ENCODE assay signal across 8 mouse cellular contexts in the genomic region with DNA sequence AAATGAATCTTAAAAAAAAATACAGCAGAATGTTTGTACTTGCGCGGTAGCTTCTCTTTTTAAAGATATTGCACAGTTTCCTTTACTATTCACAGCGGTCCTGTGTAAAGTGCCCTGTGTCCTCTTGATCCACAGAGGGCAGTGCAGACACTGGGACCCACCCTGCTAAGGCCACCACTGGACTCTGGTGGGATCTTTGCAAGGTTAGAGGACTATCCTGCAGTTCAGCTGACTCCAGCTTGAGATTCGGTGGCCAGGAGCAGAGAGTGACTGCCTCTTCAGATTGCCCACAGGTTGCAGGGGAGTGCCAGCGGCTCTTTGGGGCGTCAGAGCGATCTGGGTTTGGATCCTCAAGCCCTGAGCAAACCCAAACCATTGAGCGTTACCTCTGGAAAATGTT. TPM values are rescaled to one million over a fixed set of nuclear protein-coding genes. Genes with fewer than 3 reads are reported as not detected.
DNase-seq lines count a peak whose midpoint lies in the region; ATAC-seq and TF ChIP-seq lines count a peak whose summit lies in the region.

No protein-coding gene starts in this region.

- no peak overlapping the region for H3K9ac ChIP-seq in intestine, postnatal 0 days (ENCODE audit: low read depth, low read length)
- H3K9ac ChIP-seq in intestine, embryonic 15.5 days, result no peak overlapping the region
- H3K9ac ChIP-seq in liver, embryonic 16.5 days (ENCODE audit: low read depth, low read length), result no peak overlapping the region
- H3K9ac ChIP-seq in midbrain, embryonic 15.5 days, result no peak overlapping the region

- peak overlapping the region; percentile 79; the same call in 1 of the 2 replicates for H3K4me2 ChIP-seq in intestine, postnatal 0 days (replicated peaks; ENCODE audit: low read depth)
- no peak overlapping the region for H3K4me2 ChIP-seq in intestine, embryonic 15.5 days (replicated peaks)
- H3K4me2 ChIP-seq in liver, embryonic 16.5 days (ENCODE audit: low read depth, low read length), result peak overlapping the region; percentile 93
- H3K4me2 ChIP-seq in midbrain, embryonic 15.5 days, result no peak overlapping the region

- WGBS in intestine, postnatal 0 days, result 61% methylated on average over 8 of the region's 8 CpGs
- 59% methylated on average over 8 of the region's 8 CpGs for WGBS in intestine, embryonic 15.5 days
- 43% methylated on average over 8 of the region's 8 CpGs for WGBS in liver, embryonic 16.5 days (ENCODE audit: insufficient replicate concordance)
- 64% methylated on average over 8 of the region's 8 CpGs for WGBS in midbrain, embryonic 15.5 days

- no peaks in the 10 kb centered on the region for H3K36me3 ChIP-seq in intestine, postnatal 0 days (ENCODE audit: control insufficient read depth, insufficient read depth)
- no peaks in the 10 kb centered on the region for H3K36me3 ChIP-seq in intestine, embryonic 15.5 days
- no peaks in the 10 kb centered on the region for H3K36me3 ChIP-seq in liver, embryonic 16.5 days (ENCODE audit: control insufficient read depth, insufficient read depth)
- H3K36me3 ChIP-seq in testis, adult 2 months (ENCODE audit: control insufficient read depth, insufficient read depth, low read length), result no peaks in the 10 kb centered on the region
- no peaks in the 10 kb centered on the region for H3K36me3 ChIP-seq in midbrain, embryonic 15.5 days (replicated peaks)

- no peak for DNase-seq in T-cell, adult 2 months (ENCODE audit: low spot score)

- TF ChIP-seq CTCF in intestine, postnatal 0 days (IDR thresholded peaks at IDR 0.05; ENCODE audit: low read depth), result peak; percentile 49
- TF ChIP-seq CTCF in bone marrow macrophage, adult 2 months (IDR thresholded peaks at IDR 0.05; ENCODE audit: low read depth, low read length), result no peak
- peak; percentile 8; the same call in 1 of the 2 replicates for TF ChIP-seq CTCF in testis, adult 2 months (IDR thresholded peaks at IDR 0.05; ENCODE audit: control insufficient read depth, insufficient read depth, insufficient replicate concordance, low read depth, low read length)

- TF ChIP-seq POLR2A in bone marrow macrophage, adult 2 months (IDR thresholded peaks at IDR 0.05; ENCODE audit: borderline replicate concordance, low read depth, low read length), result no peak
- TF ChIP-seq POLR2A in testis, adult 2 months (IDR thresholded peaks at IDR 0.05; ENCODE audit: control insufficient read depth, low read depth, low read length), result no peak

- H3K27ac ChIP-seq in intestine, postnatal 0 days (ENCODE audit: low read depth, low read length), result no peak overlapping the region
- no peak overlapping the region for H3K27ac ChIP-seq in intestine, embryonic 15.5 days
- H3K27ac ChIP-seq in bone marrow macrophage, adult 2 months (ENCODE audit: insufficient read depth, low read depth, low read length), result 0 out of 2 replicates have a peak overlapping the region, but pooled peaks have one; percentile 67
- no peak overlapping the region for H3K27ac ChIP-seq in liver, embryonic 16.5 days (ENCODE audit: low read length)
- H3K27ac ChIP-seq in testis, adult 2 months (ENCODE audit: control insufficient read depth, insufficient read depth, low read depth, low read length), result no peak overlapping the region
- H3K27ac ChIP-seq in midbrain, embryonic 15.5 days, result no peak overlapping the region

- no peaks in the 10 kb centered on the region for H3K9me3 ChIP-seq in intestine, postnatal 0 days (ENCODE audit: control insufficient read depth)
- H3K9me3 ChIP-seq in intestine, embryonic 15.5 days, result no peaks in the 10 kb centered on the region
- no peaks in the 10 kb centered on the region for H3K9me3 ChIP-seq in liver, embryonic 16.5 days (replicated peaks; ENCODE audit: control insufficient read depth, low read length)
- no peaks in the 10 kb centered on the region for H3K9me3 ChIP-seq in midbrain, embryonic 15.5 days

- 0 out of 2 replicates have a peak, but pooled peaks cover 2% of the 10 kb centered on the region for H3K4me1 ChIP-seq in intestine, postnatal 0 days (replicated peaks; ENCODE audit: control insufficient read depth, insufficient read depth, low read length)
- H3K4me1 ChIP-seq in intestine, embryonic 15.5 days (replicated peaks), result peaks cover 11% of the 10 kb centered on the region; the same call in 1 of the 2 replicates
- peaks cover 25% of the 10 kb centered on the region for H3K4me1 ChIP-seq in bone marrow macrophage, adult 2 months (ENCODE audit: control insufficient read depth, insufficient read depth, low read length)
- H3K4me1 ChIP-seq in liver, embryonic 16.5 days (ENCODE audit: control insufficient read depth, low read depth, low read length), result peaks cover 24% of the 10 kb centered on the region
- peaks cover 7% of the 10 kb centered on the region for H3K4me1 ChIP-seq in testis, adult 2 months (ENCODE audit: control insufficient read depth, insufficient read depth, low read length)
- H3K4me1 ChIP-seq in midbrain, embryonic 15.5 days, result peaks cover 30% of the 10 kb centered on the region

- no peak for ATAC-seq in intestine, postnatal 0 days
- ATAC-seq in intestine, embryonic 15.5 days, result no peak
- peak; percentile 62 for ATAC-seq in common myeloid progenitor, adult 5-6 weeks (replicated peaks; ENCODE audit: low read depth, poor library complexity, severe bottlenecking)
- no peak for ATAC-seq in liver, embryonic 16.5 days (ENCODE audit: low read depth)
- no peak for ATAC-seq in midbrain, embryonic 15.5 days (replicated peaks)

- H3K4me3 ChIP-seq in intestine, postnatal 0 days (ENCODE audit: low read depth, low read length), result no peak overlapping the region
- H3K4me3 ChIP-seq in intestine, embryonic 15.5 days (replicated peaks), result no peak overlapping the region
- H3K4me3 ChIP-seq in bone marrow macrophage, adult 2 months (ENCODE audit: insufficient read depth, low read length), result no peak overlapping the region
- no peak overlapping the region for H3K4me3 ChIP-seq in liver, embryonic 16.5 days (ENCODE audit: low read depth, low read length)
- no peak overlapping the region for H3K4me3 ChIP-seq in testis, adult 2 months (ENCODE audit: control insufficient read depth, low read depth, low read length)
- H3K4me3 ChIP-seq in midbrain, embryonic 15.5 days, result no peak overlapping the region

- H3K27me3 ChIP-seq in intestine, postnatal 0 days (replicated peaks; ENCODE audit: control insufficient read depth, insufficient read depth, low read length), result no peaks in the 10 kb centered on the region
- H3K27me3 ChIP-seq in intestine, embryonic 15.5 days (replicated peaks), result no peaks in the 10 kb centered on the region
- no peaks in the 10 kb centered on the region for H3K27me3 ChIP-seq in liver, embryonic 16.5 days (ENCODE audit: control insufficient read depth, insufficient read depth, low read depth, low read length)
- no peaks in the 10 kb centered on the region for H3K27me3 ChIP-seq in testis, adult 2 months (ENCODE audit: control insufficient read depth, insufficient read depth, low read length)
- no peaks in the 10 kb centered on the region for H3K27me3 ChIP-seq in midbrain, embryonic 15.5 days (replicated peaks)

RNA-seq across cellular contexts. Expression of gene Sec63, which starts 1.0 kb away (rescaled TPM):
- polyA plus RNA-seq in intestine, postnatal 0 days (2015; fragmentation: Nextera tagmentation; extraction: Ambion mirVana), result 17.2 and 22.3 TPM in 2 replicates
- polyA plus RNA-seq in intestine, embryonic 15.5 days (2015; fragmentation: Nextera tagmentation; extraction: Ambion mirVana), result 25.0 and 25.5 TPM in 2 replicates
- polyA plus RNA-seq in bone marrow macrophage, adult 2 months (2012; ENCODE audit: insufficient read depth, insufficient read length, missing spikeins), result 53.1 and 53.4 TPM in 2 replicates
- 37.6 and 58.7 TPM in 2 replicates for total RNA-seq in common myeloid progenitor, adult 5-6 weeks (2017)
- 10.0 and 11.2 TPM in 2 replicates for polyA plus RNA-seq in liver, embryonic 16.5 days (2015; fragmentation: Nextera tagmentation; extraction: Ambion mirVana)
- 16.1 and 23.1 TPM in 2 replicates for polyA plus RNA-seq in testis, adult 2 months (2012; rRNA removed)
- polyA plus RNA-seq in midbrain, embryonic 15.5 days (2015; fragmentation: Nextera tagmentation; extraction: Ambion mirVana), result 19.5 and 20.8 TPM in 2 replicates

Comparison
In these comparisons a context has a peak if more than half of its experiments do, and no peak if none do; other contexts are left out.
1. H3K4me2 ChIP-seq: peak in intestine, postnatal 0 days (single experiment) and liver, embryonic 16.5 days (single experiment); none in intestine, embryonic 15.5 days (single experiment) and midbrain, embryonic 15.5 days (single experiment).